Mouse (Mus musculus): ENCODE results near the gene Stmn3. TPM values are rescaled to one million over a fixed set of nuclear protein-coding genes. Genes with fewer than 3 reads are reported as not detected.
"Not testable (repeated sequence)": the region's sequence is repeated elsewhere in the genome, so short reads cannot be mapped to it uniquely, and the experiment has no call there.

Gene Stmn3
- total and polyA plus RNA-seq, 3 experiments = not detected

DNA sequence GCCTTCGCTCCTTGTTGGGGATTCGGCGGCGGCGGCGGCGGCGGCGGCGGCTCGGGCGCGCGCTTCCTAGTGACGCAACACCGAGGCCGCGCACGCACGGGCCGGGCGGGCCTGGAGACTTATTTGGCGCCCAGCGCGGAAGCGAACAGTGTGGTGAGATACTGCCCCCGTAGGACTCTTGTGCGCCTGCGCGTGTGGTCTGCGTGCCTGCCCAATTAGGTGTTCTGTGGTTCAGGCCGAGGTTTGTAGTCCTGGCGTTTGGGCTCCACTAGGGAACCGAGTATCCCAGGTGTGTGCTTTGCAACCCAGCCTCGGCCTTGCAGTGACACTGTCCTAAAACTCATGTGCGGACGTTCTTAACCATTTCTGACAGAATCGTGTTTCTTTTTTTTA lies 26.3 kb downstream of the Stmn3 start, which contains the start of gene Gmeb2:
Gene Gmeb2 (minus strand): TSS at position 78 of the 393 bp plus-strand sequence.
- H3K27me3 ChIP-seq (replicated peaks); dilution Hi-C loops (cut with MboI; ENCODE audit: extremely low pct_ligation_motif_present, extremely low pct_unique_long_range_greater_than_20kb, low sequenced_read_pairs); H3K9me3 ChIP-seq (replicated peaks; ENCODE audit: low read length); in situ Hi-C loops (cut with MboI; ENCODE audit: low pct_ligation_motif_present, low pct_unique_long_range_greater_than_20kb, low sequenced_read_pairs): not testable (repeated sequence)
- H3K9ac ChIP-seq (ENCODE audit: insufficient read depth, low read depth) = peak within 1 kb of the TSS; percentile 95
- H3K79me2 ChIP-seq (replicated peaks; ENCODE audit: control insufficient read depth, extremely low read depth, insufficient read depth, poor library complexity, severe bottlenecking) = peaks cover 38% of the 10 kb centered on the region
- H3K4me3 ChIP-seq (replicated peaks in 1 of 3; ENCODE audit: low read depth in 2 of 3, low read length in 2 of 3, poor library complexity in 1 of 3) = peak within 1 kb of the TSS; percentile 73 to 82 (median 81)
- peaks cover 12 to 18% of the 10 kb centered on the region in 2 experiments for H3K36me3 ChIP-seq (replicated peaks in 1 of 2; ENCODE audit: control insufficient read depth in 1 of 2, insufficient read depth in 1 of 2, low read length in 1 of 2)
- DNase-seq (ENCODE audit: extremely low read depth) = peak; percentile 99
- H3K27ac ChIP-seq (ENCODE audit: insufficient read depth, low read depth) = peak within 1 kb of the TSS; percentile 59
- TF ChIP-seq TCF12 (IDR thresholded peaks at IDR 0.05; ENCODE audit: low read depth, low read length) (peak; percentile 60; the same call in 1 of the 2 replicates), MEF2A (IDR thresholded peaks at IDR 0.05; ENCODE audit: borderline replicate concordance, low read depth, low read length) (peak; percentile 41; the same call in 1 of the 2 replicates), BHLHE40 (IDR thresholded peaks at IDR 0.05; ENCODE audit: low read depth, low read length) (peak; percentile 51), IRF4 (IDR thresholded peaks at IDR 0.05; ENCODE audit: low read depth, low read length) (0 out of 2 replicates have a peak, but pooled peaks have one; percentile 21), NELFE (IDR thresholded peaks at IDR 0.05; ENCODE audit: low read depth, low read length) (peak; percentile 63), CHD2 (IDR thresholded peaks at IDR 0.05; ENCODE audit: low read length) (peak; percentile 6; the same call in 1 of the 2 replicates), ELF1 (IDR thresholded peaks at IDR 0.05; ENCODE audit: low read depth, low read length) (peak; percentile 86), TBP (conservative IDR thresholded peaks at IDR 0.05; ENCODE audit: low read depth, low read length) (peak; percentile 81), POLR2A (IDR thresholded peaks at IDR 0.05; ENCODE audit: low read depth, low read length) (peak; percentile 85), MYC (IDR thresholded peaks at IDR 0.05; ENCODE audit: low read depth, low read length) (0 out of 2 replicates have a peak, but pooled peaks have one; percentile 9), HCFC1 (IDR thresholded peaks at IDR 0.05; ENCODE audit: low read depth, low read length) (peak; percentile 53; the same call in 1 of the 2 replicates), NRF1 (IDR thresholded peaks at IDR 0.05; ENCODE audit: low read depth, low read length) (peak; percentile 85), SIN3A (IDR thresholded peaks at IDR 0.05; ENCODE audit: low read length) (peak; percentile 31; the same call in 1 of the 2 replicates), ZMIZ1 (IDR thresholded peaks at IDR 0.05; ENCODE audit: low read depth, low read length) (peak; percentile 71; the same call in 1 of the 2 replicates), MXI1 (IDR thresholded peaks at IDR 0.05; ENCODE audit: low read depth, low read length) (peak; percentile 78)
- peak within 1 kb of the TSS; percentile 80 for H3K4me2 ChIP-seq (ENCODE audit: insufficient read depth, low read depth, poor library complexity, severe bottlenecking)
- H3K4me1 ChIP-seq (ENCODE audit: control insufficient read depth in 1 of 2, insufficient read depth in 2 of 2) = peaks cover 13 to 40% of the 10 kb centered on the region in 2 experiments

DNA sequence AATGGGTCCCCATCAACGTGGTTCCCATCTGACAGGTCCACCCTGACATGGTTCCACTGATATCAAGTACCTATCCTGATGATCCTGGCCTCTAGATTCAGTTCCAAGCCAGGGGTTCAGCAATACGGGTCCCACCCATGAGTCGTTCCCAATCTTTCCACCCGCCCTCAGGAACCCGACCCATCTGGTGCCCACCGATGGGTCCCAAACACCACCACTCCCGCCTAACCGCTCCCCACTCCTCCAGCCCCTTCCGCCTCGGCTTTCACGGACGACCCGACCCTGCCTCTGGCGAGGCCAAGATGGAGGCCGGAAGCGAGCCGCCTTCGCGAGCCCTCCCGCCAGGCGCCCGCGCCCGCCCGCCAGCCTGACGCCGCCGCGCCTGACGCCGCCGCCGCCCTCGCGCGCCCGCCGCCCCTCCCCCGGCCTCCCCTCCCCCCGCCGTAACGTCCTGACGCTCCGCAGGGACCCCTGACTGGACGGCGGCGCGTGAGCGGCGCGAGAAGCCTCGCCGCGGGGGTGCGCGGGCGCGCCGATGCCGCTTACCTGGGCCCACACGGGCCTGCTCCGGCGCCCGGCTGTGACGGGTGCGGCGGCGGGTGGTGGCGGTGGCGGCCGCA lies 26.9 kb downstream of the Stmn3 start:
- H3K79me2 ChIP-seq (replicated peaks; ENCODE audit: control insufficient read depth, extremely low read depth, insufficient read depth, poor library complexity, severe bottlenecking) = peaks cover 39% of the 10 kb centered on the region
- H3K27me3 ChIP-seq (replicated peaks) = no peaks in the 10 kb centered on the region
- peaks cover 13 to 41% of the 10 kb centered on the region in 2 experiments for H3K4me1 ChIP-seq (ENCODE audit: control insufficient read depth in 1 of 2, insufficient read depth in 2 of 2)
- dilution Hi-C loops (cut with MboI; ENCODE audit: extremely low pct_ligation_motif_present, extremely low pct_unique_long_range_greater_than_20kb, low sequenced_read_pairs) = no loop called here
- peaks cover 13 to 19% of the 10 kb centered on the region in 2 experiments for H3K36me3 ChIP-seq (replicated peaks in 1 of 2; ENCODE audit: control insufficient read depth in 1 of 2, insufficient read depth in 1 of 2, low read length in 1 of 2)
- in situ Hi-C loops (cut with MboI; ENCODE audit: low pct_ligation_motif_present, low pct_unique_long_range_greater_than_20kb, low sequenced_read_pairs) = no loop called here
- H3K27ac ChIP-seq (ENCODE audit: insufficient read depth, low read depth) = peak overlapping the region; percentile 59
- peak overlapping the region; percentile 73 to 82 (median 81) for H3K4me3 ChIP-seq (replicated peaks in 1 of 3; ENCODE audit: low read depth in 2 of 3, low read length in 2 of 3, poor library complexity in 1 of 3)
- H3K9ac ChIP-seq (ENCODE audit: insufficient read depth, low read depth) = peak overlapping the region; percentile 95
- H3K9me3 ChIP-seq (replicated peaks; ENCODE audit: low read length) = no peaks in the 10 kb centered on the region
- peak; percentile 68 for DNase-seq (ENCODE audit: extremely low read depth)
- H3K4me2 ChIP-seq (ENCODE audit: insufficient read depth, low read depth, poor library complexity, severe bottlenecking) = no peak overlapping the region
- TF ChIP-seq TCF12 (IDR thresholded peaks at IDR 0.05; ENCODE audit: low read depth, low read length) (peak; percentile 71; the same call in 1 of the 2 replicates), ZMIZ1 (IDR thresholded peaks at IDR 0.05; ENCODE audit: low read depth, low read length) (peak; percentile 76), MXI1 (IDR thresholded peaks at IDR 0.05; ENCODE audit: low read depth, low read length) (peak; percentile 27; the same call in 1 of the 2 replicates), RAD21 (IDR thresholded peaks at IDR 0.05; ENCODE audit: low read depth, low read length) (no peak), ZNF384 (IDR thresholded peaks at IDR 0.05; ENCODE audit: low read depth, low read length) (no peak), SMC3 (IDR thresholded peaks at IDR 0.05; ENCODE audit: low read depth, low read length) (no peak), POLR2AphosphoS2 (IDR thresholded peaks at IDR 0.05; ENCODE audit: low read depth, low read length) (peak; percentile 56; the same call in 1 of the 2 replicates), USF2 (conservative IDR thresholded peaks at IDR 0.05; ENCODE audit: low read depth, low read length) (no peak), RCOR1 (conservative IDR thresholded peaks at IDR 0.05; ENCODE audit: low read depth, low read length) (no peak), CHD1 (IDR thresholded peaks at IDR 0.05; ENCODE audit: low read depth, low read length) (peak; percentile 75; the same call in 1 of the 2 replicates), POLR2A (IDR thresholded peaks at IDR 0.05; ENCODE audit: low read depth, low read length) (peak; percentile 80), MAX (IDR thresholded peaks at IDR 0.05; ENCODE audit: low read length) (peak; percentile 56; the same call in 1 of the 2 replicates), NELFE (IDR thresholded peaks at IDR 0.05; ENCODE audit: low read depth, low read length) (peak; percentile 87), ETS1 (conservative IDR thresholded peaks at IDR 0.05; ENCODE audit: low read depth, low read length) (no peak), CHD2 (IDR thresholded peaks at IDR 0.05; ENCODE audit: low read length) (peak; percentile 52), ZKSCAN1 (IDR thresholded peaks at IDR 0.05; ENCODE audit: borderline replicate concordance, low read depth, low read length) (no peak), GABPA (IDR thresholded peaks at IDR 0.05; ENCODE audit: insufficient replicate concordance, low read depth, low read length) (no peak), NRF1 (IDR thresholded peaks at IDR 0.05; ENCODE audit: low read depth, low read length) (peak; percentile 49), ELF1 (IDR thresholded peaks at IDR 0.05; ENCODE audit: low read depth, low read length) (peak; percentile 83), MAZ (IDR thresholded peaks at IDR 0.05; ENCODE audit: low read depth, low read length) (0 out of 2 replicates have a peak, but pooled peaks have one; percentile 30), IRF4 (IDR thresholded peaks at IDR 0.05; ENCODE audit: low read depth, low read length) (no peak), USF1 (IDR thresholded peaks at IDR 0.05; ENCODE audit: low read depth, low read length) (no peak), PAX5 (IDR thresholded peaks at IDR 0.05; ENCODE audit: low read length) (no peak)

All from CH12.LX (cell line).